Mouse (Mus musculus) liver, postnatal 0 days (tissue): ENCODE measurements around the gene Lnx2.

Experiments used
- CTCF ChIP-seq: sonication (generic); IDR thresholded peaks from 2 replicates; pipeline ENCODE4 v1.5.1; 2016; ENCODE audit warnings: antibody characterized with exemption, low read depth
- EP300 ChIP-seq: IDR thresholded peaks from 2 replicates; pipeline ENCODE4 v1.6.1; 2016; ENCODE audit warnings: antibody characterized with exemption, low read depth, mild to moderate bottlenecking

GRCm38 (mm10) chr5:147066965-147067364, 9.4 kb downstream of the Lnx2 start:
- TF ChIP-seq CTCF (no peak), EP300 (no peak; the same call in 1 of the 2 replicates)
